Mouse (Mus musculus): ENCODE measurements around the gene Tmem145.

- TF ChIP-seq POLR2A (IDR thresholded peaks at IDR 0.05; ENCODE audit: borderline replicate concordance, control insufficient read depth, low read depth, low read length) (no peak), CTCF (IDR thresholded peaks at IDR 0.05; ENCODE audit: control insufficient read depth, insufficient read depth, low read length) (no peak)
Observed at GRCm38 (mm10) chr7:25339329-25339728, 33.4 kb downstream of the Tmem145 start.
